Mouse (Mus musculus): ENCODE data around the gene Usf3. TPM values are rescaled to one million over a fixed set of nuclear protein-coding genes. Genes with fewer than 3 reads are reported as not detected.
A peak's percentile ranks its signal among the peaks of the same experiment; 100 is the strongest.

The Usf3 gene
- total RNA-seq, 2 experiments from 2014 or later: 9.4 to 30.7 TPM

DNA sequence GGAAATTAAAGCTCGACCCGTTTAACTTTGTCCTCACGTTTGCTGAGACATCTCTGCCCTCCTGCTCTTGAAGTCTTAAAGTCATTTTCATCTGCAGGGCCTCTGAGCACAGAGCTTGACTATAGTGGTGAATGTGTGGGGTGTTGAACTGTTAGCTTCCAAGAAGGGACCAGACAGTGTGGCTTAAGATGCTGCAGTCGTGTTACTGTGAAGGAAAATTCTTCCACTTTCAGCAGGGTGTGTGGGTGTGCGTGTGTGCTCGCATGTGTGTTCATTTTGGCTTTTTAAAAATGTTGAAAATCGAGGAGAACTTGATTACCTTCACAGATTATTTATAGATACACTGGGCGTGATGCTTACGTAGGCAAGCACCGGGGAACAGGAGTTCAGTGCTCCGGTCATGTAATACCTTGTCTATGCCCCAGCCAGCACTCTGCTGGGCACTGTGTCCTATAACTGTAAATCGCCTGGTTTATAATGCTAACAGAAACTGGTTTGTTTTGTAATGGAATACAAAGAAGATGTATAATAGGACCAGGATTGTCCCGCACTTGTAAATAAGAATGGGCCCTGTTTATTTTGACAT is 53.8 kb downstream of the Usf3 start:
- ATAC-seq (replicated peaks; ENCODE audit: poor library complexity): no peak

DNA sequence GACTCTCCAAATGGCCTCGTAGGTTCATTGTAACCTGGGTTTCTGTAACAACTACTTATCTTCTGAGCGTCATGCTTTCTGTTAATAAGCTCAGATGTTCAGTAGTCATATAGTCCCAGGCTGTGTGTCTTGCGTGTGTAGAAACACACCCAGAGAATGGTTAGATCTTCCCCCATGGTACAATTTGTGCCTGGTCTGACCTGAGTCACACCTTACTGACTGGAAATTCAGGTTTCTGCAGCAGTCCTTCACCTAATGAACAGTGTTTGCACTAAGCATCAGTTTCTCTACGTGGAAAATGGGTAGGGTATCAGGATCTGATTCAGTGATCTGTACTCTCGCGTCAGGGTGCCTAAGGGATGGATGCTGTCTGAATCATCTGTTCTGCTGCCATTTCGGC is 60.0 kb downstream of the Usf3 start:
- no peak for ATAC-seq (replicated peaks; ENCODE audit: poor library complexity)

DNA sequence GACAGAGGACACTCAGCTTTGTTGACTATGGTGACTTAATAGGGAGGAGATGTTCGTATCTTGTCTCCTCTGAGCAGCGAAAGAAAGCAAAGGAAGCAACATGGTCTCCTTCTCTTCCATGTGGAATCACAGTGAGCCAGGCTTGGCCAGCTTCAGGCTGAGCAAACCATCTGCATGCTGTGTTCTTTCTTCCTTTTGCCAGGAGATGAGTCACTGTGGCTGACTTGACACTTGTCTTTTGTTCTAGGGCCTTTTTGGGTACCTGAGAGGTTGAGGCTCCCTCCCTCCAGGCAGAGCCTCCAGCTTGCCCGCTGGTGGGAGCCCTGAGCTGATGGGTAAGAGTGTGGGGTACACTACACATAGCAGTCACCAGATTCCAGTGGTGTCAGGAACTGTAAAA is 64.8 kb downstream of the Usf3 start:
- ATAC-seq (replicated peaks; ENCODE audit: poor library complexity): no peak

DNA sequence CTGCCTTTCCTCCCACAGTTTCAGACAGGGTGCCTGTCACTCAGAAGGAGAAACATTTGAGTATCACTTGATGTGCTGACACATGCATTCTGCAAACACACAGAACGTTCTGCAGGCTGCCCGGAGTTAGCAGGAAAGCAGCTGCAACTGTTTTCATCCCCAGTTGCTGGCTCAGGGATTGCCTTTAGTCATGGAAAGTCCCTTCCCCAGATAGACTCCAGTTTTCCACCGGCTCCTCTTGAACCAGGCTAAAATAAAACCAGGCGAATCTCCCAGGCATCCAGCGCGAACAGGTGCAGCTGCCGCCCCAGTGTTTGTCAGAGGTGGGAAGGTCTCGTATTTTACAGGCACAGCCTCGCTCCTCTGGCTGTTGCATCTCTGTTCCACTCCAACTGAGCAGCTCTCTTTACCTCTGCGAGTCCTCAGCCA is 65.8 kb downstream of the Usf3 start:
- ATAC-seq (replicated peaks; ENCODE audit: poor library complexity): no peak

DNA sequence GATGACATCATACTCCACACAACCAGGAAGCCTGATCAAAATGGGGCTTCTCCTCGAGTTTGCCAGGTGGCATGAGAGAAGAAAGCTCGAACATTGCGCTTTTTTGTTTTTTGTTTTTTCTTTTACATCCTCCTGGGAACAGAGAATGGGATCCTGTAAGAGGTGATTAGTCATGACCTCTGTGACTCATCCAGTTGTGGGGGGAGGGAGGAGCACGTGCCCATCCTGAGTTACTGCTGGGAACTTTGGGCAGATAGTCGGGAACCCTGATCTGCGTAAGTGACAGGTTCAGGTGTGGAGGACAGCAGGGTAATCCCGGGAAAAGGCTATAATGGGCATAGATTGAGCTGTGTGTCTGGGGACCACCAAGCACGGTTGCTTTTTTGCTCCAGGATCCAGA is 67.4 kb downstream of the Usf3 start:
- ATAC-seq (replicated peaks; ENCODE audit: poor library complexity): no peak

DNA sequence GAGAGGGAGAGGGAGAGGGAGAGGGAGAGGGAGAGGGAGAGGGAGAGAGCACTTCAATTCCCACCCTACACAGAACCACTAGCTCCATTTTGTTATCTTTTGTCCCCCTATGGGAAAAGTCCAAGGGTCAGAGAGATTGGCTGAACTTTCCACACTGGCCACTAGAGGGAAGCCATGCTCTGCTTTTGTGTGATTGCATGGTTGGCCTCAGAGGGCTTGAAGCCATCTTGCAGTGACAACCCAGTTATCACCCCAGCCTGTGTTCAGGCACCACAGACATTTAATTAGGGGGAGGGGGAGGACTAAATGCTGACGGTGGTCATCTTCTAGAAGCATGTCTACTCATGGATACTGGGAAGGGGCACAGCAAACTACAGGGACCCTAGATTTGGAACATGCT is 69.6 kb downstream of the Usf3 start:
- ATAC-seq (replicated peaks; ENCODE audit: poor library complexity): peak; percentile 97

DNA sequence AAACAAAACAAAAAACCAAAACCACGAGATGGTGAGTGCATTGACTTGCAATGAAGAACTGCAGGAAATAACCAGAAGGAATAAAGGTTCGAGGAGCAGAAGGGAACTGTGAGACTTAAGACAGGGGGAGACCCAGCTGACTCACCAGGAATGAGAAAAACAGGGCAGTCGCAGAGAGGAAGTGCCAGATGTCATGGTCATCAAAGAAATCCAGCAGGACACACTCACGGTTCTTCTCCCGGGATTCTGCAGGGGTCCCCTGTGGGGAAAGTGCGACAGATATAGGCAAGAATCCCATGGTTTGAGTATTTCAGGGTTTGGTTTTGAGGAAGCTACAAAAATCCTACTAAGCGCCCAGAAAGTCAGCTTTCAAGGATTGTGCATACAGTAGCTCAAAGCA is 70.3 kb downstream of the Usf3 start:
- no peak for ATAC-seq (replicated peaks; ENCODE audit: poor library complexity)

DNA sequence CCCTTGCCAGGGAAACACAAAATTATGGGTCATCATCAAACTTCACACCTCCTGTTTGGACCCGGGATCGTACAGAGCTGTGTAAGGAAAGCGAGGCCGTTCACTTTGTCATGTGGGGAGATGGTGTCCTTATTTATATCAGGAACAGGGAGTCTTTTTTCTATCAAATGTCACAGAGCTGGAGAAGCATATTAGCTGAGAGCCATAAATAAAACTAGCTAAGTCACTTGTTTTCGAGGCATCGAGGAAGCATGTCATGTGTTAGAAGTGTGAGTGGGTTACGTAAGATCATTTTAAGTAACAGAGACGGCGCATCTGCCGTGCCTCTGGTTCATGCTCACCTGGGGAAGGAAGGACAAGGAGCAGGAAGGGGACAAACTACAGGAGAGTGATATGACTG is 76.9 kb downstream of the Usf3 start:
- no peak for ATAC-seq (replicated peaks; ENCODE audit: poor library complexity)

DNA sequence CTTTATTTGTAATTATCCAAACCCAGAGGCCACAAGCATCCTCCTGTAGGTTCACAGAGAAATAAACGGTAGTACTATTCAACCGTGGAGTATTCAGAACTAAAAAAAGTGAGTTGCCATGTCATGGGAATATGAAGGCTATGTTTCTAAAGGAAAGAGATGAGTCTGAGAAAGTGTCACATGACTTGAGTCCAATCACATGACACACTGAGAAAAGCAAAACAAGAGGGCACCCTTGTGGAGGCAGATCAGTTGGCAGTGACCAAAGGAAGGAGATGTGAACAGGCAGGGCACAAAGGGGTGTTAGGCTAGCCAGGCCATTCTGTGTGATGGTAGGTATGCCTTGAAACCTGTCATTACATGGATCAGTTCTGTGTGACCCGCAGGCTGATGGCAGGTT is 79.7 kb downstream of the Usf3 start:
- no peak for ATAC-seq (replicated peaks; ENCODE audit: poor library complexity)

DNA sequence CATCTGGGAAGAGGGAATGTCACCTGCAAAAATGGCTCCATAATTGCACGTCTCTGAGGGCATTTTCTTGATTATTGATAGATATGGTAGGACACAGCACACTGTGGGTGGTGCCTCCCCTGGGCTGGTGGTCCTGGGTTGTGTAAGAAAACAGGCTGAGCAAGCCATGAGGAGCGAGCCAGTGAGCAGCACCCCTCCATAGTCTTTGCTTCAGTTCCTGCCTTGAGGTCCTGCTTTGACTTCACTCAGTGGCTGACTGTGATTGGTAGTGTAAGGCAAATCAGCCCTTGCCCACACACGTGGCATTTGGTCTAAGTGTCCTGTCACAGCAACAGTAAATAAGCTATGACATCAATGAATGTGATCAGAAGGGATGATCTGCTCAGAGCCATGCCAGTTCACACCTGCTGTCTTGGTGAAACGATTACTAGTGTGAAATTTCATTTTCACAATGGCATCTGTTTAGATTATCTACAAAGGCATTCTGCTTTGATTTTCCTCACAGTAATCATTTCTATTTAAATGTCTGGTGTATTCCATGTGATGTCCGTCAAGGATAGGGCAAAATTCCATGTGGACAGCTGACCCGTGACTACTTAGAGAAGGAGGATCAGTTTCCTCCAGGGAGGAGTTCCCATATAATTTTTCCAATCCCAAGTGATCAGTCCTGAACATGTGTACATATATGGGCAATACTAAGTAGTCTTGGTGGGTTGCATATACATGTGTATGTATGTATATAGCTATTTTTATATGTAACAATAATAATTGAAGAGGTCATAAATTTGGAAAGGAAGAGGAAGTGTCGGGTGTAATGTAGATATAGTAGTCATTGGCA is 81.0 kb downstream of the Usf3 start:
- no peak for ATAC-seq (replicated peaks; ENCODE audit: poor library complexity)

DNA sequence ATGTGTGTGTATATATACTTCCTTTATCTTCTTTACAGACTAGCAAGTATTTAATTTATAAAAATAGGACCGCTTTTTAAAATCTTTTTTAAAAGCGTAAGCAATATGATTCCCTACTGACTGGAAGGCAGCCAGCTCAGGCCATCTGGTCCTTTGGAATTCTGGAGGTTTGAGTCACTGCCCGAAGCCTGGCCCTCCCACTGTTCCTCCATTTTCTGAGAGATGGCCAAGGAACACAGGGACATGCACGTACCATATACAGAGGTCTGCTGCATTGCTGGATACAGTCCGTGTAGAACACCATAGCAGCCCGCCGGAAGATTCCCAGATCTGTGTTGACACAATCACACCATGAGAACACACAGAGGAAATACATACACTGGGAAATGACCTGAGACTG is 81.7 kb downstream of the Usf3 start:
- ATAC-seq (replicated peaks; ENCODE audit: poor library complexity): no peak

DNA sequence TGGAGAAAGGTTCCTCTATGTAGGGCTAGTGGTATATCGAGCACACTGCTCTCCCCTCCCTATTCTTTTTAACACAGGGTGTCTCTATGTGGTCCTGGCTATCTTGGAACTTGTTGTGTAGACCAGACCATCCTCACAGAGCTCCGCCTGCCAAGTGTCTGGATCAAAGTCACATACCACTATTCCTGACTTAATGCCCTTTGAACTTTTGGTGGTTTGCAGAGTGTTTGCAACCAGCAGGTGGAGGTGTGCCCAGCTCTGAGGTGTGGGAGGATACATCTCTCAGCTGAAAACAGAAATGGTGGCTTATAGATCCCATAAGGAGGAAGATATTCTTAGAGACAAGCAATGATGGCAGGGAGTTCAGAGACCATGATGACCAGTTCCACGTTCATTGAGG is 84.4 kb downstream of the Usf3 start:
- no peak for ATAC-seq (replicated peaks; ENCODE audit: poor library complexity)

DNA sequence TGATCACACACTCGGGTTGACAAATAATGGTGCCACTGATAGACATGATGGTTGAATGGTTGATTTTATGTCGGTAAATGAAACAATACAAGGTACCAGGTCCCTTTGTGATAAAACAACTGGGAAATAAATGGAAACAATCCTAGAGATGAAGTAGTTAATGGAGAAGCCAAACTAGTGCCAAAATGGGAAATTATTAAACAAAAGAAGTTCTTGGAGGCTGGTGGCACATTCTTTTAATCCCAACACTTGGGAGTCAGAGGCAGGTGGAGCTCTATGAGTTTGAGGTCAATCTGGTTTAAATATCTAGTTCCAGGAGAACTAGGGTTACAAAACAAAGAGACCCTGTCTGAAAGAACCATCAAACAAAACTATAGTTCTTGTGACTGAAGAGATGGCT is 91.9 kb downstream of the Usf3 start:
- ATAC-seq (replicated peaks; ENCODE audit: poor library complexity): no peak

DNA sequence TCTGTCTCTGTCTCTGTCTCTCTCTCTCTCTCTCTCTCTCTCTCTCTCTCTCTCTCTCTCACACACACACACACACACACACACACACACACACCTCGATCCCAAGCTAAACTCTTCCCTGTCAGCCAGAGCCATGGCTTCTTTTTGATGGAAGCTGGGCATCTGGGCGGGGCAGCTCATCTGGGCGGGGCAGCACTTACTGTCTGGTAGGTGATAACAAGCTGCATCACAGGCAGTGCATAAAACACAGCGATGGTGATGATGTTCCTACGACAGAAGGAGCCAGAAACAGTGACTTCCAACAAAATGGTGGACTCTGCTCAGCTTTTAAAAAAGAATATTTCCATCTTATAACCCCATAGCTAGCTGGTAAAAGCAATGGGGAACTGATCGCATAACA is 92.5 kb downstream of the Usf3 start:
- peak; percentile 44; the same call in 1 of the 2 replicates for ATAC-seq (replicated peaks; ENCODE audit: poor library complexity)

DNA sequence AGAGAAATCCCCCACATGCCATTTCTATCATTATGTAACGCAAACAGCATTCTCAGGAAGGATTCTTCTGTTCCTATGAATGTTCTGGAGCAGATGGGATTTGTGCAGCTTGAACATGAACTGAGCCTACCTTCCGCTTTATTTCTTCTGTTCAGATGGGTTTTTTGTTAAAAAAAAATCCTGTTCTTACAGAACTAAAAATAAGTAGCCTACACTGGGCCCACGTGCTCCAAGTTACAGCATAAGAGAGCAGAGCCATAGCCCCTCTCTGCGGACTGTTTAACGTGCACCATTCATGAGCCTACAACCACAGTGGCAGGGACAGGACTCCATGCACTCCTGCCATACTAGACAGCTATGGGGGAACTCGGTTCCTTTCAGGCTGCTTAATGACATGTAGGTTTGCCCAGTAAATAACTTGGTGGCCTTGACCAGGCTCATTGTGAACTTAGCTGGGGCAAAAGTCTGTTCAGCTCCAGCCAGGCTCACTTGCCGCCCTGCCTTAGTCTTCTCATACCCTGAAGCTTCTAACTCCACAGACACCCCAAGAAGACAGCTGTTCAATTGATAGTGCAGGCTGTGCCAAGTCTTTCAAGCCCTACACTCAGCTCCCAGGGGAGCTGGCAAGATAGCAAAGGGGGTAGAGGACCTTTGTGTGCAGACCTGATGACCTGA is 95.6 kb downstream of the Usf3 start:
- no peak for ATAC-seq (replicated peaks; ENCODE audit: poor library complexity)

DNA sequence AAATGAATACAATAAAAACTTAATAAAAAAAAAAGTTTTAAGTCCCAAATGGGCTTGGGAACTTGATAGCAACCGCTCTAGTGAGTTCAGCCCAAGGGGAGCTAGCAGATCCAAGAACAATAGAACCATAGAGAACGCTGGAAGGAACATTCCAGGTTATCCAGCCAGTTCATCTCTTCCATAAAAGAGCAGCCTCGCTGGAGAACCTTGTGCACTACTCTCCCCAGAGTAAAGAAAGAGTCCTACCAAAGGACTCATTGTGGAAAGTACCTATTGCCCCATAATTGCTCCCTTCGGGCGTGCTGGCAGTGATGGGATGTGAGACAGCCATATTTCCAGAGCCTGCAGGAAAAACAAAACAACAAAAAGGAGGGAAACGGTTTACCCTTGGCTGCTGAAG is 96.5 kb downstream of the Usf3 start:
- no peak for ATAC-seq (replicated peaks; ENCODE audit: poor library complexity)

DNA sequence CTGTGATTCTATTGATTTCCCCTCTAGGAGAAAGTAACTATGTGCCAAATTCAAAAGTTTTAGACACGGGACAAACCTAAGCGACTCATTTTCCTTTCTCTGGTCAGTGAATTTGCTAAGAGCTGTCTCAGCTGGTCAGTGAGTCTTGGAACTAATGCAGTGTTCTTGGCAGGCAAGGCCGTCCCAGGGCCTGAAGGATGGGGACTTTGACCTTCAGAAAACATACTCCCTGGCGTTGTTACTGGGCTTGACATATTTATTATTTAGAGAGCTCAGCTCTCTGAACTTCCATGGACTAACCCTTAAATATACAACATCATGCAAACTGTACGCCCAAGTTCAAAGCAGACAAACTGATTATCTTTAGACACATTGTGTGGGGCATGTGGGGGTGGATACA is 97.6 kb downstream of the Usf3 start:
- ATAC-seq (replicated peaks; ENCODE audit: poor library complexity): no peak

DNA sequence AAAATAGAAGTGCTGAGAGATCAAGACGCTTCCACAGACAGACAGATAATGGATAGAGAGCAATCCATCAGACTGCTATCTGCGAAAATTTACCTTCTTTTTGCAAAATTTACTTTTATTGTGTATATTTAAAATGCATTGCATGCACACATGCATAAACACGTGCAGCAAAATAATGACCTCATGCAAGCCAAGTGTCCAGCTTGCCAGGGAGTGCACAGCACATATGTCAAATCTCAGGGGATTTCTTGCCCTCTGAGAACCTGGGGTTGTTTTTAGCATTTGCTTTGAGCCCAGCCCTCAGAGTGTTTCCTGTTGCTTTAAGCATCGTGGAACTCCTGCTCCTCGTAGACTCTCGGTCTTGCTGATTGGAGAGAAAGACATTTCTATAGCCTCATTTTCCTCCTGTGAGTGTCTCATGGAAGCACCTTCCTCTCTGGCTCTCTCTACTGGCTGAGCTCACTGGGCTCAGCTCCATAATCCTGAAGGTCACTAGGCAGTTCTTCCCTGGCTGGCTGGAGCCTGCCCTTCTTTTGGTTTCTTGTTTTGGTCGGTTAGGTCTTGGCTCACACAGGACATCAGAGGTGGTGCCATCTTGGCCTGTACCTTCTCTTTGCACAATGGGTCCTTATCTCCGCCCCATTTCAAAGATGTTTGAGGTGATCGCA is 98.5 kb downstream of the Usf3 start:
- no peak for ATAC-seq (replicated peaks; ENCODE audit: poor library complexity)
